Mouse (Mus musculus): ENCODE measurements at regions not wholly inside any gene's neighbourhood (a gene's known extent, or its start where the extent isn't known, plus 50 kb on each side); places are given as distances from the start of the nearest gene placed in this dataset.

- in situ Hi-C loops (cut with MboI; ENCODE audit: low pct_unique_long_range_greater_than_20kb) = no loop called here
- DNase-seq (ENCODE audit: low read depth, low spot score) (no peak), ATAC-seq (no peak)
- ChIA-PET CTCF (no interaction called here), POLR2A (no interaction called here)
- TF ChIP-seq CTCF (IDR thresholded peaks at IDR 0.05) = no peak
- no peaks in the 10 kb centered on the region for H3K27me3 ChIP-seq
Measured at GRCm38 (mm10) chr2:178878436-178878835, 448.1 kb downstream of the Cdh26 start.

- ATAC-seq (no peak), DNase-seq (ENCODE audit: low read depth, low spot score) (no peak)
- ChIA-PET POLR2A (no interaction called here), CTCF (no interaction called here)
- no peaks in the 10 kb centered on the region for H3K27me3 ChIP-seq
- in situ Hi-C loops (cut with MboI; ENCODE audit: low pct_unique_long_range_greater_than_20kb) = no loop called here
- TF ChIP-seq CTCF (IDR thresholded peaks at IDR 0.05) = no peak
Measured at GRCm38 (mm10) chr2:178885686-178886085, 455.4 kb downstream of the Cdh26 start.

- ChIA-PET CTCF (no interaction called here), POLR2A (no interaction called here)
- ATAC-seq = no peak
- no peaks in the 10 kb centered on the region for H3K27me3 ChIP-seq
- in situ Hi-C loops (cut with MboI; ENCODE audit: low pct_unique_long_range_greater_than_20kb) = no loop called here
- TF ChIP-seq CTCF (IDR thresholded peaks at IDR 0.05) = no peak
- no peak for DNase-seq (ENCODE audit: low read depth, low spot score)
Measured at GRCm38 (mm10) chr2:178888704-178889103, 458.4 kb downstream of the Cdh26 start.

GRCm38 (mm10) chr2:178902397-178902796 is 472.1 kb downstream of the Cdh26 start:
- in situ Hi-C loops (cut with MboI; ENCODE audit: low pct_unique_long_range_greater_than_20kb) = no loop called here
- ATAC-seq = no peak
- TF ChIP-seq CTCF (IDR thresholded peaks at IDR 0.05) = no peak
- no peak for DNase-seq (ENCODE audit: low read depth, low spot score)
- CTCF ChIA-PET = no interaction called here
- no peaks in the 10 kb centered on the region for H3K27me3 ChIP-seq
- POLR2A ChIA-PET = no interaction called here

GRCm38 (mm10) chr2:178909325-178909724 is 479.0 kb downstream of the Cdh26 start:
- ATAC-seq = no peak
- no peak for TF ChIP-seq CTCF (IDR thresholded peaks at IDR 0.05)
- H3K27me3 ChIP-seq = no peaks in the 10 kb centered on the region
- CTCF ChIA-PET = no interaction called here
- POLR2A ChIA-PET = no interaction called here
- in situ Hi-C loops (cut with MboI; ENCODE audit: low pct_unique_long_range_greater_than_20kb) = no loop called here
- DNase-seq (ENCODE audit: low read depth, low spot score) = no peak

- CTCF ChIA-PET = no interaction called here
- in situ Hi-C loops (cut with MboI; ENCODE audit: low pct_unique_long_range_greater_than_20kb) = no loop called here
- no peaks in the 10 kb centered on the region for H3K27me3 ChIP-seq
- ATAC-seq (no peak), DNase-seq (ENCODE audit: low read depth, low spot score) (no peak)
- POLR2A ChIA-PET = no interaction called here
- TF ChIP-seq CTCF (IDR thresholded peaks at IDR 0.05) = no peak
Measured at GRCm38 (mm10) chr2:178911646-178912045, 481.3 kb downstream of the Cdh26 start.

- H3K27me3 ChIP-seq = no peaks in the 10 kb centered on the region
- in situ Hi-C loops (cut with MboI; ENCODE audit: low pct_unique_long_range_greater_than_20kb) = no loop called here
- DNase-seq (ENCODE audit: low read depth, low spot score) (no peak), ATAC-seq (no peak)
- ChIA-PET CTCF (no interaction called here), POLR2A (no interaction called here)
- no peak for TF ChIP-seq CTCF (IDR thresholded peaks at IDR 0.05)
Measured at GRCm38 (mm10) chr2:178916316-178917033, 486.1 kb downstream of the Cdh26 start.

GRCm38 (mm10) chr2:178924456-178925115 is 494.3 kb downstream of the Cdh26 start:
- no peak for TF ChIP-seq CTCF (IDR thresholded peaks at IDR 0.05)
- POLR2A ChIA-PET = no interaction called here
- CTCF ChIA-PET = no interaction called here
- H3K27me3 ChIP-seq = no peaks in the 10 kb centered on the region
- in situ Hi-C loops (cut with MboI; ENCODE audit: low pct_unique_long_range_greater_than_20kb) = no loop called here
- ATAC-seq (no peak), DNase-seq (ENCODE audit: low read depth, low spot score) (no peak)

- in situ Hi-C loops (cut with MboI; ENCODE audit: low pct_unique_long_range_greater_than_20kb) = no loop called here
- DNase-seq (ENCODE audit: low read depth, low spot score) (no peak), ATAC-seq (no peak)
- POLR2A ChIA-PET = no interaction called here
- TF ChIP-seq CTCF (IDR thresholded peaks at IDR 0.05) = no peak
- CTCF ChIA-PET = no interaction called here
- H3K27me3 ChIP-seq = no peaks in the 10 kb centered on the region
Measured at GRCm38 (mm10) chr2:178927038-178927660, 496.8 kb downstream of the Cdh26 start.

- no peak for TF ChIP-seq CTCF (IDR thresholded peaks at IDR 0.05)
- in situ Hi-C loops (cut with MboI; ENCODE audit: low pct_unique_long_range_greater_than_20kb) = no loop called here
Measured at GRCm38 (mm10) chr2:178929033-178929432, 498.7 kb downstream of the Cdh26 start.

GRCm38 (mm10) chr2:178930125-178930524 is 499.8 kb downstream of the Cdh26 start:
- POLR2A ChIA-PET = no interaction called here
- in situ Hi-C loops (cut with MboI; ENCODE audit: low pct_unique_long_range_greater_than_20kb) = no loop called here
- CTCF ChIA-PET = no interaction called here
- DNase-seq (ENCODE audit: low read depth, low spot score) (no peak), ATAC-seq (no peak)
- H3K27me3 ChIP-seq = no peaks in the 10 kb centered on the region
- TF ChIP-seq CTCF (IDR thresholded peaks at IDR 0.05) = no peak

More at GRCm38 (mm10) chr2:178929033-178929432, 498.7 kb downstream of the Cdh26 start:
- H3K27me3 ChIP-seq = no peaks in the 10 kb centered on the region
- ChIA-PET CTCF (interaction anchor here (1.1 kb wide), 1 partner anchor 11 kb away, joined by 3 read pairs; no protein-coding TSS in a partner anchor), POLR2A (no interaction called here)
- ATAC-seq (no peak), DNase-seq (ENCODE audit: low read depth, low spot score) (no peak)

Data from Patski (cell line).